Mouse (Mus musculus) brain, embryonic 14.5 days (tissue): ENCODE measurements around the gene Ddr1.

Source experiments
- CTCF ChIP-seq: fragments of 200-500 bp; IDR thresholded peaks from 2 replicates; pipeline ENCODE4 v1.5.1; 2012; ENCODE audit warnings: inconsistent platforms, mild to moderate bottlenecking, moderate library complexity, borderline replicate concordance; ENCODE audit not compliant: insufficient read depth, insufficient read length; ENCODE audit errors: extremely low read depth
- POLR2A ChIP-seq: fragments of 200-500 bp; IDR thresholded peaks from 2 replicates; pipeline ENCODE4 v1.6.1; 2012; ENCODE audit warnings: mild to moderate bottlenecking, inconsistent platforms, borderline replicate concordance; ENCODE audit not compliant: poor library complexity, insufficient read depth, insufficient read length, severe bottlenecking; ENCODE audit errors: extremely low read depth

- no peak for TF ChIP-seq CTCF
- no peak for TF ChIP-seq POLR2A
Measured at GRCm38 (mm10) chr17:35653086-35653485, 51.3 kb downstream of the Ddr1 start.
